Mouse (Mus musculus) MEL (cell line): ENCODE data around the gene Kptn.

Experiments
- CHD2 ChIP-seq: IDR thresholded peaks from 2 replicates; pipeline ENCODE4 v1.6.1; 2011; ENCODE audit warnings: low read length, improper control_type of control experiment
- CTCF ChIP-seq, 3 experiments: IDR thresholded peaks in 2 of 3; conservative IDR thresholded peaks in 1 of 3; 2 replicates each; pipeline ENCODE4 v1.5.1; 2011 to 2012; ENCODE audit warnings: low read length in 3 of 3, low read depth in 2 of 3, mild to moderate bottlenecking in 2 of 3, improper control_type of control experiment in 1 of 3, inconsistent platforms in 1 of 3, mixed read lengths in 1 of 3, moderate library complexity in 1 of 3; ENCODE audit not compliant: control insufficient read depth in 1 of 3, insufficient read depth in 1 of 3, poor library complexity in 1 of 3, severe bottlenecking in 1 of 3
- EP300 ChIP-seq, 2 experiments: IDR thresholded peaks; 2 replicates each; pipeline ENCODE4 v1.6.1; 2011; ENCODE audit warnings: improper control_type of control experiment in 2 of 2, low read length in 2 of 2, low read depth in 1 of 2, mild to moderate bottlenecking in 1 of 2
- ETS1 ChIP-seq: IDR thresholded peaks from 2 replicates; pipeline ENCODE4 v1.6.1; 2012; ENCODE audit warnings: low read depth, mild to moderate bottlenecking, inconsistent platforms, low read length, improper control_type of control experiment, moderate library complexity
- GATA1 ChIP-seq: IDR thresholded peaks from 2 replicates; pipeline ENCODE4 v1.6.1; 2011; ENCODE audit warnings: low read depth, low read length, improper control_type of control experiment
- JUND ChIP-seq: IDR thresholded peaks from 2 replicates; pipeline ENCODE4 v1.6.1; 2011; ENCODE audit warnings: low read depth, mild to moderate bottlenecking, improper control_type of control experiment, low read length
- MAX ChIP-seq: IDR thresholded peaks from 2 replicates; pipeline ENCODE4 v1.6.1; 2011; ENCODE audit warnings: low read length, improper control_type of control experiment
- MEF2A ChIP-seq: IDR thresholded peaks from 2 replicates; pipeline ENCODE4 v1.6.1; 2014; ENCODE audit warnings: low read depth, mild to moderate bottlenecking, inconsistent platforms, low read length, improper control_type of control experiment; ENCODE audit not compliant: poor library complexity, insufficient replicate concordance, severe bottlenecking; ENCODE audit errors: extremely low read depth
- NELFE ChIP-seq: IDR thresholded peaks from 2 replicates; pipeline ENCODE4 v1.6.1; 2011; ENCODE audit warnings: low read depth, low read length, improper control_type of control experiment
- POLR2A ChIP-seq, 2 experiments: IDR thresholded peaks; 2 replicates each; pipeline ENCODE4 v1.6.1; 2011 to 2012; ENCODE audit warnings: low read length in 2 of 2, mild to moderate bottlenecking in 2 of 2, control low read depth in 1 of 2, improper control_type of control experiment in 1 of 2, low read depth in 1 of 2, moderate library complexity in 1 of 2; ENCODE audit not compliant: control insufficient read depth in 1 of 2, insufficient read depth in 1 of 2, poor library complexity in 1 of 2
- POLR2AphosphoS2 ChIP-seq: IDR thresholded peaks from 2 replicates; pipeline ENCODE4 v1.6.1; 2011; ENCODE audit warnings: low read length, improper control_type of control experiment
- ZC3H11A ChIP-seq: IDR thresholded peaks from 2 replicates; pipeline ENCODE4 v1.6.1; 2012; ENCODE audit warnings: low read depth, mild to moderate bottlenecking, inconsistent platforms, low read length, improper control_type of control experiment
- ZKSCAN1 ChIP-seq: IDR thresholded peaks from 2 replicates; pipeline ENCODE4 v1.6.1; 2012; ENCODE audit warnings: low read depth, mild to moderate bottlenecking, inconsistent platforms, low read length, improper control_type of control experiment, moderate library complexity

DNA sequence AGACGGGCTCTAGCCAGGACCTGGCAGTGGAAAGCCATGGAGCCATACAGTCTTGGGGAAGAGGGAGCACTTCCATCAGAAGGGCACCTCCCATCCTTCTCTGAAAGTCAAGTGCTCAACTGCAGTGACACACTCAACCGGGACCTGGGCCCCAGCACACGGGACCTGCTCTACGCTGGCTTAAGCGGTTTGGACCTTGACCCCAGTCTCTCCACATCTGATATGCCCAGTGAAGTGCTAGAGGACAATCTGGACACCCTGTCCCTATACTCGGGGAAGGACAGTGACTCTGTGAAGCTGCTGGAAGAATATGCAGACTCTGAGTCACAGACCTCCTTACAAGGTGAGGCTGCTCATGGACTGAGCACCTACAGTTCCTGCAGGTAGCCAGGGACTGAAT, 47.8 kb upstream of the Kptn start:
- no peak for TF ChIP-seq GATA1
- TF ChIP-seq CHD2 = no peak
- no peak for TF ChIP-seq POLR2AphosphoS2
- TF ChIP-seq NELFE = no peak
- no peak for TF ChIP-seq POLR2A (IDR thresholded peaks at IDR 0.05; ENCODE audit: control insufficient read depth in 1 of 2, insufficient read depth in 1 of 2, low read depth in 1 of 2, low read length in 2 of 2, poor library complexity in 1 of 2)
- TF ChIP-seq CTCF (IDR thresholded peaks at IDR 0.05 in 2 of 3, conservative IDR thresholded peaks at IDR 0.05 in 1 of 3; ENCODE audit: control insufficient read depth in 1 of 3, insufficient read depth in 1 of 3, low read depth in 2 of 3, low read length in 3 of 3, poor library complexity in 1 of 3, severe bottlenecking in 1 of 3) = no peak
- TF ChIP-seq EP300 (IDR thresholded peaks at IDR 0.05; ENCODE audit: low read depth in 1 of 2, low read length in 2 of 2) = no peak
- TF ChIP-seq MAX = no peak
- TF ChIP-seq ZKSCAN1 = no peak
- TF ChIP-seq ZC3H11A = no peak
- no peak for TF ChIP-seq MEF2A
- TF ChIP-seq JUND = no peak
- no peak for TF ChIP-seq ETS1
